Mouse (Mus musculus): Measurements from ENCODE around the gene Gstm2. TPM values are rescaled to one million over a fixed set of nuclear protein-coding genes. Genes with fewer than 3 reads are reported as not detected.

The Gstm2 gene
- 0.13 TPM in 2 replicates for total RNA-seq (2012; rRNA removed)
- not detected in 2 replicates for total RNA-seq (2014; rRNA removed)
- 0.49 and 0.53 TPM in 2 replicates for polyA plus RNA-seq (2012; ENCODE audit: insufficient read length, low read depth)

DNA sequence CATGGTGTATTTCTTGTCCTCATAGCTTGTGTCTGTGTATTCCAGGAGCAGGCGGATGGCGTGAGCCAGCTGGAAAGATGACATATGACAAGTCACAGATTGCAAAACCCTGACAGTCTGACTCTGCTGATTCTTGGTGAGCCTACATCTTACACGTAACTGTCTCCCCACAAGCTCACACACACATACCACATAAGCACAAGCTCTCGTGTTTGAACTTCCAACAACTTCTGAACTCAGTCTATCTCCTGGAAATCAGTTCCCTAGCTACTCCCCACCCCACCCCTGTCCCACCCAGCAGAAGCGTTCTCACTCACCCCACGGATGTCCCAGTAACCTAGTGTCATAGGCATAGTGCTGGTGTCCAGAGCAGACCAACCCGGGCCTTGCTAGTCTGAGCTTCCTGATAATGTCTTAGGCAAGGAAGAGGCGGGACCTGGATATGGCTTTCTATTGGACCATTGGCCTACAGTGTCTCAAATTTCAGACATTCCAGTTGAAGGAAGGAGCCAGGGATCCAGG, at the start of gene Gstm2:
Gene Gstm2 (minus strand): TSS at position 413 of the 522 bp plus-strand sequence.
- no peak within 1 kb of the TSS for H3K4me2 ChIP-seq (ENCODE audit: insufficient read depth, low read depth, poor library complexity, severe bottlenecking)
- H3K9ac ChIP-seq (ENCODE audit: insufficient read depth, low read depth) = no peak within 1 kb of the TSS
- H3K27me3 ChIP-seq (replicated peaks) = no peaks in the 10 kb centered on the region
- H3K79me2 ChIP-seq (replicated peaks; ENCODE audit: control insufficient read depth, extremely low read depth, insufficient read depth, poor library complexity, severe bottlenecking) = no peaks in the 10 kb centered on the region
- no peaks in the 10 kb centered on the region for H3K9me3 ChIP-seq (replicated peaks; ENCODE audit: low read length)
- TF ChIP-seq MYC (IDR thresholded peaks at IDR 0.05; ENCODE audit: low read depth, low read length) = no peak
- TF ChIP-seq ETS1 (conservative IDR thresholded peaks at IDR 0.05; ENCODE audit: low read depth, low read length) = no peak
- no peak for TF ChIP-seq CHD1 (IDR thresholded peaks at IDR 0.05; ENCODE audit: low read depth, low read length)
- TF ChIP-seq USF1 (IDR thresholded peaks at IDR 0.05; ENCODE audit: low read depth, low read length) = no peak
- no peak for TF ChIP-seq MXI1 (IDR thresholded peaks at IDR 0.05; ENCODE audit: low read depth, low read length)
- no peak for TF ChIP-seq ZC3H11A (IDR thresholded peaks at IDR 0.05; ENCODE audit: low read depth, low read length)
- TF ChIP-seq JUN (IDR thresholded peaks at IDR 0.05; ENCODE audit: insufficient read depth, low read depth, low read length) = no peak
- no peak for TF ChIP-seq SMC3 (IDR thresholded peaks at IDR 0.05; ENCODE audit: low read depth, low read length)
- no peak for TF ChIP-seq CHD2 (IDR thresholded peaks at IDR 0.05; ENCODE audit: low read length)
- TF ChIP-seq UBTF (IDR thresholded peaks at IDR 0.05; ENCODE audit: low read depth, low read length) = no peak
- no peak for TF ChIP-seq POLR2AphosphoS2 (IDR thresholded peaks at IDR 0.05; ENCODE audit: low read depth, low read length)
- no peak for TF ChIP-seq SIN3A (IDR thresholded peaks at IDR 0.05; ENCODE audit: low read length)
- no peak for TF ChIP-seq JUND (conservative IDR thresholded peaks at IDR 0.05; ENCODE audit: low read depth, low read length)
- no peak for TF ChIP-seq KAT2A (IDR thresholded peaks at IDR 0.05; ENCODE audit: insufficient replicate concordance, low read length)
- no peak for TF ChIP-seq GABPA (IDR thresholded peaks at IDR 0.05; ENCODE audit: insufficient replicate concordance, low read depth, low read length)
- no peak for TF ChIP-seq BHLHE40 (IDR thresholded peaks at IDR 0.05; ENCODE audit: low read depth, low read length)
- no peak for TF ChIP-seq NRF1 (IDR thresholded peaks at IDR 0.05; ENCODE audit: low read depth, low read length)
- no peak for TF ChIP-seq IRF4 (IDR thresholded peaks at IDR 0.05; ENCODE audit: low read depth, low read length)
- in situ Hi-C loops (cut with MboI; ENCODE audit: low pct_ligation_motif_present, low pct_unique_long_range_greater_than_20kb, low sequenced_read_pairs) = no loop called here
- no peak for DNase-seq (ENCODE audit: extremely low read depth)
- no peaks in the 10 kb centered on the region for H3K36me3 ChIP-seq (replicated peaks in 1 of 2; ENCODE audit: control insufficient read depth in 1 of 2, insufficient read depth in 1 of 2, low read length in 1 of 2)
- H3K4me1 ChIP-seq (ENCODE audit: control insufficient read depth in 1 of 2, insufficient read depth in 2 of 2) = peaks cover 0 to 5% of the 10 kb centered on the region in 2 experiments; a peak in 1 of 4 replicates
- no peak within 1 kb of the TSS for H3K4me3 ChIP-seq (replicated peaks in 1 of 3; ENCODE audit: low read depth in 2 of 3, low read length in 2 of 3, poor library complexity in 1 of 3)
- dilution Hi-C loops (cut with MboI; ENCODE audit: extremely low pct_ligation_motif_present, extremely low pct_unique_long_range_greater_than_20kb, low sequenced_read_pairs) = no loop called here
- H3K27ac ChIP-seq (ENCODE audit: insufficient read depth, low read depth) = no peak within 1 kb of the TSS

DNA sequence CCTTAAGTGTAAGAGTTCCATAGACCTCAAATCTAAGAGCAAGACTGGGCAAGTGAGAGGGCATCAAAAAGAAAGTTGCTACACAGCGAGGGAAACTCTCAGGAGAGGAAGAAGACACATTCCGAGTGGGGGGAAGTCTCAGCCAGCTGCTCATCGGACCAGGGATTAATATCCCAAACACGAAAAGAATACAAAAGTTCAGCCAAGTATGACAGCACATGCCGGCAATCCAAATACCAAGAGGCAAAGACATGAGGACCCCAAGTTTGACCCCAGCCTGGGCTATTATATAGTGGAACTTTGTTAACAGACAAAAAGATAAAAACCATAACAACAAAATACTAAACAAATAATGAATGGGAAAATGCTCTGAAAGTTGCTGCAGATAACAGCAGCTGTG, 46.9 kb upstream of the Gstm2 start:
- no peak overlapping the region for H3K4me3 ChIP-seq (replicated peaks in 1 of 3; ENCODE audit: low read depth in 2 of 3, low read length in 2 of 3, poor library complexity in 1 of 3)
- H3K27ac ChIP-seq (ENCODE audit: insufficient read depth, low read depth) = no peak overlapping the region
- H3K4me2 ChIP-seq (ENCODE audit: insufficient read depth, low read depth, poor library complexity, severe bottlenecking) = no peak overlapping the region
- in situ Hi-C loops (cut with MboI; ENCODE audit: low pct_ligation_motif_present, low pct_unique_long_range_greater_than_20kb, low sequenced_read_pairs) = no loop called here
- no peaks in the 10 kb centered on the region for H3K4me1 ChIP-seq (ENCODE audit: control insufficient read depth in 1 of 2, insufficient read depth in 2 of 2)
- dilution Hi-C loops (cut with MboI; ENCODE audit: extremely low pct_ligation_motif_present, extremely low pct_unique_long_range_greater_than_20kb, low sequenced_read_pairs) = no loop called here
- no peaks in the 10 kb centered on the region for H3K79me2 ChIP-seq (replicated peaks; ENCODE audit: control insufficient read depth, extremely low read depth, insufficient read depth, poor library complexity, severe bottlenecking)
- no peak overlapping the region for H3K9ac ChIP-seq (ENCODE audit: insufficient read depth, low read depth)
- H3K27me3 ChIP-seq (replicated peaks) = peaks cover 13% of the 10 kb centered on the region
- no peaks in the 10 kb centered on the region for H3K36me3 ChIP-seq (replicated peaks in 1 of 2; ENCODE audit: control insufficient read depth in 1 of 2, insufficient read depth in 1 of 2, low read length in 1 of 2)
- H3K9me3 ChIP-seq (replicated peaks; ENCODE audit: low read length) = no peaks in the 10 kb centered on the region
- no peak for TF ChIP-seq ZC3H11A (IDR thresholded peaks at IDR 0.05; ENCODE audit: low read depth, low read length)
- TF ChIP-seq PAX5 (IDR thresholded peaks at IDR 0.05; ENCODE audit: low read length) = no peak
- no peak for TF ChIP-seq HCFC1 (IDR thresholded peaks at IDR 0.05; ENCODE audit: low read depth, low read length)
- no peak for TF ChIP-seq CTCF (conservative IDR thresholded peaks at IDR 0.05 in 1 of 2, IDR thresholded peaks at IDR 0.05 in 1 of 2; ENCODE audit: low read depth in 2 of 2, low read length in 2 of 2)
- TF ChIP-seq MYC (IDR thresholded peaks at IDR 0.05; ENCODE audit: low read depth, low read length) = no peak
- TF ChIP-seq NRF1 (IDR thresholded peaks at IDR 0.05; ENCODE audit: low read depth, low read length) = no peak
- no peak for DNase-seq (ENCODE audit: extremely low read depth)
